Mouse (Mus musculus): ENCODE measurements around the gene Hsd11b2.

Gene Hsd11b2

GRCm38 (mm10) chr8:105484030-105484368 lies 34.6 kb upstream of the Hsd11b2 start:
- DNase-seq (ENCODE audit: low spot score in 2 of 2), result no peak

GRCm38 (mm10) chr8:105484392-105484791 lies 34.2 kb upstream of the Hsd11b2 start:
- DNase-seq (ENCODE audit: low spot score in 2 of 2), result no peak

GRCm38 (mm10) chr8:105488082-105488481 lies 30.5 kb upstream of the Hsd11b2 start:
- no peak for DNase-seq (ENCODE audit: low spot score in 2 of 2)

- DNase-seq (ENCODE audit: low spot score in 2 of 2), result no peak
Measured at GRCm38 (mm10) chr8:105489281-105489680, 29.3 kb upstream of the Hsd11b2 start.

- DNase-seq (ENCODE audit: low spot score in 2 of 2), result no peak
Measured at GRCm38 (mm10) chr8:105493495-105493894, 25.1 kb upstream of the Hsd11b2 start.

GRCm38 (mm10) chr8:105494566-105494965 lies 24.0 kb upstream of the Hsd11b2 start:
- no peak for DNase-seq (ENCODE audit: low spot score in 2 of 2)

- DNase-seq (ENCODE audit: low spot score in 2 of 2), result no peak
Measured at GRCm38 (mm10) chr8:105495350-105496302, 22.9 kb upstream of the Hsd11b2 start.

GRCm38 (mm10) chr8:105496439-105497180 lies 21.9 kb upstream of the Hsd11b2 start, which contains the start of gene Zdhhc1:
Gene Zdhhc1 (minus strand): TSS chr8:105496902.
- peak; percentile 87 to 90 for DNase-seq (ENCODE audit: low spot score in 2 of 2)

GRCm38 (mm10) chr8:105499787-105500186 lies 18.8 kb upstream of the Hsd11b2 start:
- DNase-seq (ENCODE audit: low spot score in 2 of 2), result no peak

- no peak for DNase-seq (ENCODE audit: low spot score in 2 of 2)
Measured at GRCm38 (mm10) chr8:105504617-105505016, 13.9 kb upstream of the Hsd11b2 start.

- no peak for DNase-seq (ENCODE audit: low spot score in 2 of 2)
Measured at GRCm38 (mm10) chr8:105506977-105507376, 11.6 kb upstream of the Hsd11b2 start.

GRCm38 (mm10) chr8:105508758-105509157 lies 9.8 kb upstream of the Hsd11b2 start:
- DNase-seq (ENCODE audit: low spot score in 2 of 2), result no peak

GRCm38 (mm10) chr8:105509997-105510735 lies 8.4 kb upstream of the Hsd11b2 start:
- no peak for DNase-seq (ENCODE audit: low spot score in 2 of 2)

GRCm38 (mm10) chr8:105514194-105514593 lies 4.4 kb upstream of the Hsd11b2 start:
- DNase-seq (ENCODE audit: low spot score in 2 of 2), result no peak

GRCm38 (mm10) chr8:105514656-105515055 lies 3.9 kb upstream of the Hsd11b2 start:
- DNase-seq (ENCODE audit: low spot score in 2 of 2), result no peak

GRCm38 (mm10) chr8:105516018-105516645 lies 2.4 kb upstream of the Hsd11b2 start:
- DNase-seq (ENCODE audit: low spot score in 2 of 2), result peak; percentile 70 to 79

GRCm38 (mm10) chr8:105517346-105517745 lies 1.2 kb upstream of the Hsd11b2 start:
- DNase-seq (ENCODE audit: low spot score in 2 of 2), result no peak

- DNase-seq (ENCODE audit: low spot score in 2 of 2), result no peak
Measured at GRCm38 (mm10) chr8:105519591-105519990, 1.0 kb downstream of the Hsd11b2 start.

GRCm38 (mm10) chr8:105520521-105520920 lies 2.0 kb downstream of the Hsd11b2 start:
- DNase-seq (ENCODE audit: low spot score in 2 of 2), result no peak

- DNase-seq (ENCODE audit: low spot score in 2 of 2), result no peak
Measured at GRCm38 (mm10) chr8:105521061-105521460, 2.5 kb downstream of the Hsd11b2 start.

GRCm38 (mm10) chr8:105521995-105522769 lies 3.6 kb downstream of the Hsd11b2 start:
- no peak for DNase-seq (ENCODE audit: low spot score in 2 of 2)

Data from frontal cortex, postnatal 36 days (tissue).